Mouse (Mus musculus) R1 (cell line): ENCODE results near the gene Ankib1.
"Not testable (repeated sequence)": the region's sequence is repeated elsewhere in the genome, so short reads cannot be mapped to it uniquely, and the experiment has no call there.

Experiments
- DNase-seq: peaks from one replicate; pipeline ENCODE4 v3.0.0-alpha.2; 2018; ENCODE audit warnings: low read depth, low spot score

Ankib1 gene

DNA sequence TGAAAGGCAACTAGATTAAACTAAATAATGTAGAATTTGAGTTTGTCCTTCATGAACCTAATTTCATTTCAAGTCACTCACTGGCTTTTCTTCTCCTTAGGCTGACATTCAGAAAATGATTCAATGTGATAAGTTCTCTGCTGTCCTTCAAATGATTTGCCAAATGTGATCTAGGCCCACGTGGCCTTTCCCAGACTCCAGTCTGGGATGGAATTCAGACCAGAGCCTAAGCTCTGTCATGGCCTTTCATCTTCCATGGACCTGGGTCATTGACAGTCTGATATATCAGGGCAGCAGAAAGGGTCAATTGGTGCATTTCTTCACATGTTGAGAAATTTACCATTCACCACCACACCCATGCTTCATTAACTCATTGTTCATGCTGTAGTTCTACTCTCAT, 77.2 kb downstream of the Ankib1 start:
- no peak for DNase-seq

DNA sequence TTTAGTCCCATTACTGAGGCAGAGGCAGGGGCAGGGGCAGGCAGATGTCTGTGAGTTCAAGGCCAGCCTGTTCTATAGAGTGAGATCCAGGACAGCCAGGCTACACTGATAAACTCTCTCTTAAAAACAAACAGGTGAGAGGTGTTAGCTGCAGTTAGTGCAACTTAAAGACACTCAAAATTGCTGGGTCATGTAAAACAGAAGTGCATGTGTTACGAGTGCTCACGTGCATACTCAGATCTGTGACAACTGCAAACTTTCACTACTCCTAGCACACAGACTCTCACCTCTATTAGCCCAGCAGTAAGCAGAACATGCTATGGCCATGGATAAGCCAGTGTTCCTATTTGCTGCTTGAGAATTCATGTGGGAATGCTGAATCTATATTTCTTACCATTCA, 79.3 kb downstream of the Ankib1 start:
- DNase-seq, result no peak

DNA sequence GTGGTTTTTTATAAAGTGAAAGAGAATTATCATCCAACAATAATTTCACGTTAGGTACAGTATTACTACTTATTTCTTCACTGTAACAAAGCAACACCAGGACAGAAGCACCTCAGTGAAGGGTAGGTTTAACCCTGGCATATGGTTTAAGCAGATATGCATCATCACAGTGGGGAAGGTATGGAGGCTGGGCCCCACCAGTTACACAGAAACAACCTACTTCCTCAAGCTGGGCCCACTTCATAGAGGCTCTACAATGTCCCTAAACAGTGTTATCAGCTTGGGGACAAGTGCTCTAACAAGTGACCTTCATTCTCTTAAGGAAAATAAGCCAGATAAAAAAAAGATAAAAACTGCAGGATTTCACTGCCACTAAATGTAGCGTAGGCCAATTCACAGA, 79.9 kb downstream of the Ankib1 start:
- no peak for DNase-seq

DNA sequence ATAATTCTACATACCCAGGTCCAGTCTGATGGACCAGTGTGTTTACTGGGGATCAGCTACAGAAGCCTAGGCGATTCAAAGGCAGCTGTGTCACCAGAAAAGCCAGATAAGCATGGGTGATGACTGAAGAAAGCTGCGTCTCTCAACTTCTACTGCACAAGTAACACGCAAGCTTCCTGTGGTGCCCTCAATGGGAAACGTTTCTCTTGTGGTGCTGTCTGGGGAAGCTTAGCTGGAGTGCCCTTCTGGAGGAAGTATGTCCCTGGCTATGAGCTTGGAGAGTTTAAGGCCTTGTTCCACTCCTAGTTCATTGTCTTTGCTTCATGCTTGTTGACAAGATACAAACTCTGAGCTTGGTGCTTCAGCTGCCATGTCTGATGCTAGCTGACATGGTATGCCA, 83.4 kb downstream of the Ankib1 start:
- DNase-seq, result no peak

DNA sequence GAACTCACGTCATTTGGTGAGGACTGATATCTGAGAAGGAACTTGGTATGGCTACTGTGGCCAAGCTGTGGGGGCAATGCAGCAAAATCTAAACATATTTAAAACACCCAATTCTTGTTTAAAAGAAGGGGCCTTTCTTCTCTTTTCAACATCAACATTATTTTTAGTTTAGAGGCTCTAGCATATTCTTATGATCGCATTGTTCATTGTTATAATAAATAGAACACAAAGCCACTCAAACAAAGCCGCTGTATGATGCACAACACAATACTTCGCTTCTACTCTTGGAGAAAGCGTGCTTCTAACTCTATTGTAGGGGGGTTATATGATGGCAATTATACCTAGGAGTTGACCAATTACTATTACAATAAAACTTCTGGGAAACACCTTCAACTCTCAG, 86.9 kb downstream of the Ankib1 start:
- no peak for DNase-seq

DNA sequence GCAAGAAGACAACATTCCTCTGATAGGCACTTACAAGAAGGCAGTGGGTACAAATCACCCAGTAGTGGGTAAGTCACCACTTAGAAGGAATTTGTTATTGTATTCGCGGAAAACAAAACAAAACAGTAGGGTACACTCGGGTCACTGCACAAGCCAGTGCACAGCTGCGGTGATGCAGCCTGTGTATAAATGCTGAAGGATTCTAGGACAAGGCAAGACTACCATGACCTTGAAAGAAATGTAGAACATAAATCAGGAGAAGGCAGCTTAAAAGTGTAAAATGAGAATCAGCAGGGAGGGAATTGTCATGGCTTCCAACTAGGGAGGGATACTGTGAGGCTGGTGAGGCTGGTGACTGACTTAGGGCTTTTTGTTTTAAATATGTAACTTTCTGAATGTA, 100.5 kb downstream of the Ankib1 start:
- peak; percentile 6 for DNase-seq

DNA sequence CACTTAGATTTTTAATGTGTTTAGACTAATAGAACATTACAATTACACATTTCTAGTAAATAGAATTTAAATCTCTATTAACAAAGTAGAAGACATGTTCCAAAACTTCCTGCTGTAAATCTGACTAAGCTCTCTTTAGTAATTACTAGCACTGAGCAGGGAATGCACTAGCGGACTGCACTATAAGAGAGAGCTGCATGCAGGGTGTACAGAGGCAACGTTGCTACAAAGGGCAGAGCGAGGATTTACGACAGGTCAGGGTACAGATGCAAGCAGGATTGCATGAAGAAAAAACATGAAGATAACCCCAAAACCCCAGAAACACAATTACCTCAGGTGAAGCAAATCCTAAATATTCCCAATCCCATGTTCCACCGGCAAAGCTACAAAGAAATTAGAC, 102.7 kb downstream of the Ankib1 start:
- DNase-seq, result no peak

DNA sequence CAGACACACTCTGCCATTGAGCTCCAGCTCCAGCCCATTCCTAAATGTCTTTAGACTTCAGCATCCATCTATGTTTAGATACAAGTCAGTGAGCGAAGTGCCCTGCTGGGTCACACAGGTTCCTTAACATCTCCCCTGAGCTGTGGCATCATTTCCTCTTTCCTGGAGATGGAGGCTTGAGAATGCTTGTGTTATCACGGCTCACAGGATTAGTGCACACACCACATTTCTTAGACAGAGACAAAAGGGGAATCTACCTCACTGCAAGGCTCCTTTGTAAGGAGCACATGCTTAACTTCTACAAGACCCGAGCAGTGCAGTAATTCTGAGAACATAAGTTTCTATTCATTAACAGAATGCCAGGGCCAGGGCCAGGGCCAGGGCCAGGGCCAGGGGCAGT, 106.7 kb downstream of the Ankib1 start:
- DNase-seq, result no peak

DNA sequence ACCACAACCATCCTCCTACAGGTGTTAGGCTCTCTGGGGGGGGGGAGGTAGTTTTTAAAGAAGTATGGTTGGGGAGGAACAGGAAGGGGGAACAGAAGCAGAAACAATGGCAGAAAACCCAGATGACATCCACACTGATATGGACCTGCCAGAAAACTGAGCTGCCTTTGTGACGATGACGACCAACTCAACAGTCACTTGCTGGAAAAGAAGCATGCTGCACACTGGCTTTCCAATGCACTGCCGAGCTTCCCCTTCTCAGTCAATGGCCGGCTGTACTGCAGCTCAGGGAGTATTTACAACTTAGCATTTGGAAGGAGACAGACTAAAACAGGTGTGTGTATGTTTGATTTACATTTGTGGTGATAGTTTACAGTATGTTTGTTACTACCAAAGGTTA, 107.5 kb downstream of the Ankib1 start:
- no peak for DNase-seq

DNA sequence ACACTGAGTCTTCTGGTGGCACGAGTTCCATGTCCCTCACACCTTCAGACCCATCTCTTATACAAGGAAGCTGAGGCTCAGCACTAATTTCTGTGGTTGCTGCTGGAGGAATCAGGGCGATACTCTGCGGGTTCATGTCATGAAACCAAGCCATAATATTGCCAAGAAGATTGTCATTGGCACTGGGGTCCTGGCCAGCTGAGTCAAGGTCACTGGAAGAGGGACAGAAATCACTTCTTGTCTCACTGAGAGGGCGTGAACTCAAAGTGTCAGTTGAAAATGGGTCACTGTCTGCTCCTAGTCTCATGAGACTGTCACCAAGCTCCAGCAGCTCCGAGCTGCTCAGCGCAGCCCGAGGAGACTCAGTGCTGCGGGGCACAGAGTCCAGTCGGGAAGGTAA, 109.8 kb downstream of the Ankib1 start:
- no peak for DNase-seq

DNA sequence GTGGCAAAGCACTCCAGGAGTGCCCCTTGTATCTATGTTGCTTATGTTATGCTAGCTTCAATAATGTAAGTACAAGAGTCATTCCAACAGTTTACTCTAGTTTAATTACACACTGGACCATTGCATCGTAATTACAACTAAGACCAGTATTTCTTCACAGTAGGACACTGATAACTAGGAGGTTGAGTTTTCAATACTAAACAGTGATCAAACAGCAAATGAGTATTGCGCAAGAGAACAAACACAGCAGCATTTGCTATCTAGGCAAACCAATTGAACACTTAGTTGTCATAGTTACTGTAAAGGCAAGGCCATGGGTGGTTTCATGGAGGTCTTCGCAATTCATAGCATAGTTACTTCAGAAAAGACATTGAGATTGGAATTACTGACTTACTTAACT, 111.4 kb downstream of the Ankib1 start:
- DNase-seq, result no peak

DNA sequence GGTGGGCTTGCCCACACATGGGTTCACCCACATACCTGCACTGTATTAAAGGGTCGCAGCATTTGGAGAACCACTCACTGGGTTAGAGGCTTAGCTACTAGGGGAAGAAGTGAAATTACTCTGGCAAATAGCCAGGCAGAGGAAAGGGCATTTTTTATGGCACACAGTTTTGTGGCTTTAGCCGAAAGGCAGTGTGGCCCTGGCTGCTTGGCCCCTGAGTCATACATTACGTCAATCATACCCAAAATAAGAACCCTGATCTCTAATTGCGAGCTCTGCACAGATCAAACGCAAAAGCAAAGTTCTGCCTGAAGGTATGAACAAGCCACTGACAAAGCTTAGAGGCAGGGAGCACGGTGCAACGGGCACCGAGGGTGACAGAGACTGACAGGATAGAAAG, 114.4 kb downstream of the Ankib1 start:
- no peak for DNase-seq

DNA sequence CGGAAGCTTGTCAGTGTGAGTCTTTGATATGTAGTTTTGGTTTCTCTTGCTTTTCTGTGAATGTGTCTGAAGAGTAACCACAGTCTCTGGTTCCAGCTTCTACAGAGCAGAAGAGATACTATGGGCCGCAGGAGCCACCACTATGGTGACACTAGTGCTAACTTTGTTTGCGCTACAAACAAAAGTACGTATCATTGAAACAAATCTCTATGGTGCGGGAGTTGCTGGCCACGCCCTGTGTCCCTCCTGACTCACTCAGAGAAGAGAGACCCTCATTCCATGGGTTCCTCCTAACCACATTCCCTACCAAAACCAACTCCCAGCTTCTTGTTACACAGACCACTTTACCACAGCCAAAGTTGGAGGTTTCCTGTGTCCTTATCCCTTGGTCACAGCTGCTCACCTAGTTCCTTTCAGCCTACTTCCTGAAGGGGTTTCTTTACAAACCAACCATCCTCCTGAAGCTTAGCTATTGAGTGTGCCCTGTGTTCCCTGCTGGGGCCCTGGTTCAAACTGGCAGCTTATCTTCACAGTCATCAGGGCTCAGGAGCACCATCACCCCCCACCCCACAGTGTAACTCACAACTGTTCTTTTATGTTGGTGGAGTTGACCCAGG, 132.7 kb downstream of the Ankib1 start:
- DNase-seq, result peak; percentile 13

DNA sequence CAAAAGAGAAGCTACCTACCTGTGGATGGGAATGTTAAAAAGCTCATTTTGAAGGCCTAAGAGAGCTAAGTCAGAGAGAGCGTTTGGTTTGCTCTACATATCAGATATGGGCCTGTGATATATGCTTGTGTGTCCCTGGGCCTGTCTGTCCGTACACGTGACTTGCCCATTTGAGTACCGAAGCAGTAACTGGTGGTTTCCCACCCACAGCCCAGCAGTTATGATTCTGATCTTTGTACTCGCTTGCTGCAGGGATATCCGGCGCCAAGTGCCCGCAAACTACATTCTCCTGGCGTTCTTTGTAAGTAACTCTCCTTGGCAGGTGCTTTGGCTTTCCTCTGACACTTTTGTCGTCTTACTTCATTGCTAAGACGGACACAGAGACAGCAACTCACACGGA, 136.1 kb downstream of the Ankib1 start:
- no peak for DNase-seq

DNA sequence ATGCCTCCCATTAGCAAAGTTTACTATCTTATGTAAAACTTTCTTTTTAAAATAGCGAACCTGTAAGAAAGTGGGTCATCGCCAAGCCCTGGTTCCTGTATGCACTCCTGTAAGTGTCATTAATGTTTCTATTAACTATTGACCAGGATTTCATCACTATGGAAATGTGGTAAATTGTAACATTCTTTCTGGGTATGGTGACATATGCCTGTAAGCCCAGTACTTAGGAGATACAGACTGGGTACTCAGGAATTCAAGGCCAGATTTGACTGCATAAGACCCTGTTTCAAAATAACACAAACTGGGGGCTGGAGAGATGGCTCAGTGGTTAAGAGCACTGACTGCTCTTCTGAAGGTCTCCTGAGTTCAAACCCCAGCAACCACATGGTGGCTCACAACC, 137.5 kb downstream of the Ankib1 start:
- DNase-seq, result no peak

DNA sequence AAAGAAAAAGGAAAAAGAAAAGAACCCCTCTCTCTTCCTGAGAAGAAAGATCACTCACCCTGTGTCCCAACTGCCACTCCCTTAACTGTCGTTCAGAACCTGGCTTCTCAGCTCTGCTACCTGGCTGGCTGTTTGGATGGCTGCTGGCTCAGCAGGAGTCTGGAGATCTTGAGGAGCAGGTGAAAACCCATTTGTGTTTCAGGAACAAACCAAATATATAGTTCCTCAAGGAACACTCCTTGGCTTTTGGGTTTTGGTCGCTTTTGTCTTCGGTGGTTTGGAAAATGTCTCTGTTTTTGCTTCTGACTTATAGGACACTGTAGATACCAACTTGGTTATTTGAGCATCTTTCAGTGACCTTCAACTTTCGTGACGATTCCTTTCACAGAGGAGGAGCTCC, 145.6 kb downstream of the Ankib1 start, which contains the start of gene Gatad1:
Gatad1 (minus strand) TSS at position 101 of the 400 bp plus-strand sequence.
- DNase-seq, result no peak

DNA sequence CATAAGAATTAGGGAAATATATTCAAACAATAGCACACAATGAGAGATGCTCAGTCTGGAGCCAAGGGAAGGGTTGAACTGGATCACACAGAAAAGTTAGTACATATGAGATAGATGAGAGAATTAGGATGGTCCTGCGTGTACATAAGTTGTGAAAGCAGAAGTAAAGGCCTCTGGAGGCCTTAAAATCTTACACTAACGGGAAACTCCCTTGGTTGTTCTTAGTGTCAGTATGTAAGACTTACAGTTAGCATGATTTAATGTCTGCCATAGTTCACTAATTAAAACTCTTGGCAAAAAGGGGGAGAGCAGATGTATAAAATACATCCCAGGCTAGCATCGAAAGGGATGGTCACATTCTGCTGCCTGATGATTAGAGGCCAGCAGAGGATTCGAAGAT, 148.9 kb downstream of the Ankib1 start:
- DNase-seq, result no peak

DNA sequence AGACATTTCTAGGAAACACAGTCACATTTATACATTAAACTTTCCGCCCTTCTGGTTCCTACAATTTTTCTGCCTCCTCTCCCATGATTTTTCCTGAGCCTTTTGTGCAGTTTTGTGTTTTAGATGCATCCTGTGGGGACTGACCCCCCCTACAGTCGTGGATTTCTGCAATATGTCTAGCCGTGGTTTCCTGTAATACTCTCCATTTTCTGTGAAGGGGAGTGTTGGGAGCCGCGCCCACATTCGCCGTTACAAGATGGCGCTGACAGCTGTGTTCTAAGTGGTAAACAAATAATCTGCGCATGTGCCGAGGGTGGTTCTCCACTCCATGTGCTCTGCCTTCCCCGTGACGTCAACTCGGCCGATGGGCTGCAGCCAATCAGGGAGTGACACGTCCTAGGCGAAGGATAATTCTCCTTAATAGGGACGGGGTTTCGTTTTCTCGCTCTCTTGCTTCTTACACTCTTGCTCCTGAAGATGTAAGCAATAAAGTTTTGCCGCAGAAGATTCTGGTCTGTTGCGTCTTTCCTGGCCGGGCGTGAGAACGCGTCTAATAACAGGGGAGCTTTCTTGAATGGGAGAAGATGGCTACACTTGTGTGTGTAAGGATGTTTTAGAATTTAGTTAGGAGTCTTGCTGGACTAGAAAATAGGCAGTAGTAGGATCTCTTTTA, 149.7 kb downstream of the Ankib1 start:
- not testable (repeated sequence) for DNase-seq

DNA sequence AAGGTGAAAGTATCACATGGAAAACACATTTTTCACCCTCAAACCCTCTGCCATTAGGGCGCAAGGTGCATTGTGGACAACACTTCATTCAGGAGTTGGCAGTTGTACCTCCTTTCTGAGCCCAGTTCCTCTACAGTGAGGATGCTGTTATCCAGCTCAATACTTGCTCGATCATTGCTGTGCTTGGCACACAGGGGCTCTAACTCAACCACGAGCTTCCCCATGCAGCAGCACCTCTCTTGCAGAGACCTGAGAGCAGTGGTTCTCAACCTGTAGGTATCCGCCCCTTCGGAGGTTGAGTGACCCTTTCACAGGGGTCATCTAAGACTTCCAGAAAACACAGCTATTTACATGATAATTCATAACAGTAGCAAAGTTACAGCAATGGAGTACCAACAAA, 151.1 kb downstream of the Ankib1 start:
- no peak for DNase-seq

DNA sequence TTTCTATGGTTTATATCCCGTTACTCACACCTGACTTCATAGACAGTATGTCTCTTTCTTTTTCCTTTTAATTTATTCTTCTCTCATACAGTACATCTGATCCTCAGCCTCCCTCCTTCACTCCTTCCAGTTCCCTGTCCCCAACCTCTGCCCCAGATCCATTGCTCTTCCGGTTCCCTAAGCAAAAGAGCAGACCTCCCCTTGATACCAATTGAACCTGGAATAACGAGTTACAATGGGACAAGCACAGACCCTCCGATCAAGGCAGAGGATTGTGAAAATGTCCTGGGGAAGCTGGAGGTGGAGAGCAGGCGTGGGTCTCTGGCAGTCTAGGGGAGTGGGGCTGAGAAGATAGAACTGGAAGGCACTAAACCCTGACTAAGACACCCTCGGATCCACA, 151.8 kb downstream of the Ankib1 start, which contains the start of gene Tmbim7:
Tmbim7 (plus strand) TSS at position 301 of the 400 bp plus-strand sequence.
- DNase-seq, result no peak

DNA sequence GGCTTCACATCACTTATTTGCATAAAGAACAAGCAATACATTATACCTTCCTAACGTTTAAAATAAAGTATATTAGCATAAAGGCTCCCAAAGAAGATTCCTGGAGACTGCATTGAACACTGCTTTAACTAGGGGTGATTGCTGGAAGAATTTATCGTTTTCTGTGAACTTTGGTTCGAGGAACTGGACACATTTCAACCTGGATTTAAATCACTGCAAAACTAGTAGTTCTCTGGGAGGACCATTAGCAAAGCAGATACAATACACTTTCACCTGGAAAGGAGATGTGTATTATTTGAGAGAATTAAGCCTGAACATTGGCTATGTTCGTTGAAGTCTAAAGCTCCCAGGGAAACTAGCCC, 153.9 kb downstream of the Ankib1 start:
- no peak for DNase-seq

DNA sequence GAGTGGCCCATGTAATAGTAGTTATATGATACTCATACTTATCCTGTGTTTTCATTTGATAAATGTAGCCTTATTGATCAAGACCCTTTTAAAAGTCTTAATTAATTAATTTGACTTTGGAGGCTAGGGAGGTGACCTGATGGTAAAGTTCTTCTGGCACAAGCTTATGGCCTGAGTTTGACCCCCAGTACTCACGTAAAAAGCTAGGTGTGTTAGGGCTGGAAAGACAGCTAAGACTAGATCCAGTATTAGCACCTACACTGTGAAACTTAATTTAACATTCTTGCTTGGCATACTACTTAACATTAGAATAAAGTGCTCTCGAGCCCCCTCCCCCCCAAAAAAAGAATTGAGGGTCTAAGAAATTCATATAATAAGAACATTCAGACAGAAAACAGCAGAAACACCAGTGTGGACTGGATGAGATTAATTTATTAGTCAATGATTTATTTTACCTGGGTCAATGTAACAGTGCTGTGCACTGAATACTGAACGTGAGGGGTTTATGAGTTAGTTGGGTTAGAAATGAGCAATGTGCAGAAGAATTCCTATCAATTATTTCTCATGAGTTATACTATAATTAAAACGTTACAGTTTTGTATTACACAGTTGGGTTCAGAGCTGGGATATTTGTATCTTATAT, 154.4 kb downstream of the Ankib1 start:
- no peak for DNase-seq

DNA sequence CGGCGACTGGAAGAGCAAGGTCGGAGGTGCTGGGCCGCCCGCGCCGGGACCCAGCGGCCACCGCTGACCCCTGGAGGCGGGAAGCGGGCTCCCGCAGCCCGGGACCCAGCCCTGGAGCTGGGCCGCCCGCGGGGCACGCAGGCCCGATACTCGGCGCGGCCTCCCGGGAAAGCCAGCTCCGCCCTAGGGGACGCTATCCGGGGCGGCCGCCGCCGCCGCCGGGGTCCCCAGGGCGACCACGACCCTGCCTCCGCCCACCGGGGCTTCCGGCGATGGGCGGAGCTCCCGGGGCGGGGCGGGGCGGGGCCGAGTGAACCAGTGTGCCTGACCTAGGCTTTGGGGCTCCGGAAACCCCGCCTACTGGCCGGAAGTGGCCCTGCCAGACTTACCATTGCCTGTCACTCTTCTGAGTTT, 155.0 kb downstream of the Ankib1 start:
- DNase-seq, result peak; percentile 90
